Mouse (Mus musculus) erythroblast, embryonic 14.5 days (primary cell): ENCODE results near the gene Vegfb. TPM values are rescaled to one million over a fixed set of nuclear protein-coding genes. Genes with fewer than 3 reads are reported as not detected.

Experiments used
- H3K27me3 ChIP-seq: 2 replicates; pipeline ENCODE4 v1.6.1; 2012; ENCODE audit warnings: inconsistent platforms; ENCODE audit not compliant: control insufficient read depth
- H3K36me3 ChIP-seq: 2 replicates; pipeline ENCODE4 v1.6.1; 2012; ENCODE audit warnings: mild to moderate bottlenecking, inconsistent platforms; ENCODE audit not compliant: control insufficient read depth
- H3K4me1 ChIP-seq: 2 replicates; pipeline ENCODE4 v1.6.1; 2012; ENCODE audit warnings: inconsistent platforms; ENCODE audit not compliant: control insufficient read depth
- H3K4me3 ChIP-seq: replicated peaks from 2 replicates; pipeline ENCODE3; 2012; ENCODE audit warnings: moderate library complexity, mild to moderate bottlenecking, inconsistent platforms
- H3K9me3 ChIP-seq: 2 replicates; pipeline ENCODE4 v1.6.1; 2012; ENCODE audit warnings: low read length, inconsistent platforms, mixed read lengths; ENCODE audit not compliant: control insufficient read depth
- GATA1 ChIP-seq: IDR thresholded peaks from 2 replicates; pipeline ENCODE4 v1.6.1; 2012; ENCODE audit warnings: low read length, inconsistent platforms, mixed read lengths
- TAL1 ChIP-seq: IDR thresholded peaks from 3 replicates; pipeline ENCODE4 v1.6.1; 2012; ENCODE audit warnings: low read length, inconsistent platforms, mixed read lengths
- polyA plus RNA-seq: library from polyadenylated mRNA; stranded (reverse); fragments of >175 nt; gene quantifications from 2 replicates; pipeline ENCODE4 v1.2.3, GENCODE M21; 2012

Gene Vegfb
- polyA plus RNA-seq, 1 experiment: 2.3 TPM

DNA sequence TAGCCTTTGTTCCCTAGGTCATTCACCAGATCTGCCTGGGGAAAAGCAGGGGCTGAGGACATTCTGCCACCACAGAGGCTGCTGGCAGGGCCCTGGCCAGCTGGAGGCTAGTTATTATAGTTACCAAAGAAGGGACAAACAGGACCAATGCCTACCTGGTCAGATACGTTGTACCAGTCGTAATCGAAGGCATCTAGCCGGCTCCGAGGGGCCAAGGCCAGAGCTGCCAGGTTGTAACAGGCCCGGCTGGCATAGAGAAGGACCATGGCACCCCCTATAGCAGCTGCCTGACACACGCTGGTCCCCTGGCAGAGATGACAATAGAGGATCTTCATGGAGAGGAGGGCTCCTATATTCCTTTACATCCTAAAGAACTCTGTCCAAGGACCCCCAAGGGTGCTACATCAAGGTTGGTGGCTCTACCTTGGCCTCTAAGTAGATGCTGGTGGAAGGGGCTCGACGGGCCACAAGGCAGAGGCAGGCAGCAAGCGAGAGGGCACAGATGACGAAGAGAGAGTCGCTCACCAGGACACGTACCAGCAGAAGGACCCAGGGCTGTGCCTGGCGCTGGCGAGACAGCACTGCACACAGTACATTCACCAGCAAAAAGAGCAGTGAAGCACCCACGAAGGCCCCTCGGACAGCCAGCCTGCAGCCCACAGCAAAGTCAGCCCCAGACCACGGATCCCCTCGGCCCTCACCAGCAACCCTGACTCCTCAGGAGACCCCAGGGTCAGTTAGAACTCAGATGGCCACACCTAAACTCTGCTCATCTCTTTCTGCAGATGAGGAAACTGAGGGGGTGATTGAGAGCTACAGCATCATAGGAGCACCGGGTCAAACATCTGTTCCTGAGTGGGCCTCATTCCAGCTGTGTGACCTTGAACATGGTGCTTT lies 48.1 kb downstream of the Vegfb start:
- H3K27me3 ChIP-seq: peaks cover 24% of the 10 kb centered on the region
- H3K36me3 ChIP-seq: peaks cover 5% of the 10 kb centered on the region
- no peaks in the 10 kb centered on the region; the same call in 1 of the 2 replicates for H3K9me3 ChIP-seq
- peaks cover 31% of the 10 kb centered on the region for H3K4me1 ChIP-seq
- H3K4me3 ChIP-seq: no peak overlapping the region
- TF ChIP-seq GATA1: no peak
- TF ChIP-seq TAL1: no peak

DNA sequence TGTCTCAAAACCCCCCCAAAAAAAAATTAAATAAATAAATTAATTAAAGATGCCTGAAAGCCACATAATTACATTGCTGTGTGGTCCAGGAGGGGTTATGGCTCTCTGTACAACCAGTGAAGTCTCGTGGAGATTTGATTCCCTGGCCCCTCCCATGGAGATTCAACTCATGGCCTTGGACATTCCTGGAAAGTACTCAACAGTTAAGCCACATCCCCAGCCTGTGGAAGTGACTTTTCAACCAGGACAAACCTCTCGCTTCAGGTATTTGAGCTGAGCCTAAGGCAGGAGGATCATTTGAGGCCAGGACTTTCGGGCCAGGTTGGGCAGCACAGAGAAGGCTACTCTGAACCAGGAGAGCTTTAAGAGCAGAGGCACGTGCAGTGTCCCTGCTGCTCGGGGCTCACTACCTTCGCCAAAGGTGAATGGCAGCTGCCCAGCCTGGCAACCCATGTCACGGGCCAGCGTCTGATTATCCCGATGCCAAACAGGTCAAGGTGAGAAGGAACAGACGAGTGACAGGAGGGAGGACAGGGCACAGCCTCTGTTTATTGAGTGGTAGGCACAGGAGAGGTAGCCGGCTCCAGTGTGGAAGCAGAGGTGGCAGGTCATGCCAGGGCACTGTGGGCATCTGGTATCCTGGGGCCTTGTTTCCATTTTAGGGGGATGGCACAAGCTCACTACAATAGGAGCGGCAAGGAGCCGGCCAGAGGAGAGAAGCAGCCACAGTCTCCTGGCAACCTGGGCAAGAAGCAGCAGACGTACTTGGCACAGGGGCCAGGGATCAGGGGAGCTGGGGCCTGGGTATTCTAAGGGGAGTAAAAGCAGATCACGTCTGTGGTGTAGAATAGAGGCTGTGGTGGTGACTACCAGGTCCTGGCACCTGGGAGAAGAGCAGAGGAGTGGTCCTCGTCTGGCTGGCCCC lies 49.6 kb downstream of the Vegfb start:
- Histone ChIP-seq H3K36me3 (no peaks in the 10 kb centered on the region; the same call in 1 of the 2 replicates), H3K4me3 (no peak overlapping the region), H3K27me3 (peaks cover 40% of the 10 kb centered on the region), H3K9me3 (peaks cover 10% of the 10 kb centered on the region; the same call in 1 of the 2 replicates), H3K4me1 (peaks cover 27% of the 10 kb centered on the region)
- TF ChIP-seq TAL1 (no peak), GATA1 (no peak)

DNA sequence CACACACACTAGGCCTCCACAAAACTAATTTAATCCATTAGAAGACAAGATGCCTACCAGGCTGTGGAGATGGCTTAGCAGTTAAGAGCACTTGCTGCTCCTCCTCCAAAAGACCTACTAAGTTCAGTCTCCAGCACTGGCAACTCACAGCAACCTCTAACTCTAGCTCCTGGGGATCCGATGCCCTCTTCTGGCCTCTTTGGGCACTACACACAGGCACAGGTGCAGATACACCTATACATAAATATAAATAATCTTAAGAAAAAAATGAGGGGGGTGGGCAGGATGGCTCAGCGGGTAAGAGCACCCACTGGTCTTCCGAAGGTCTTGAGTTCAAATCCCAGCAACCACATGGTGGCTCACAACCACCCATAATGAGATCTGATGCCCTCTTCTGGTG lies 51.2 kb downstream of the Vegfb start:
- H3K36me3 ChIP-seq: no peaks in the 10 kb centered on the region; the same call in 1 of the 2 replicates

DNA sequence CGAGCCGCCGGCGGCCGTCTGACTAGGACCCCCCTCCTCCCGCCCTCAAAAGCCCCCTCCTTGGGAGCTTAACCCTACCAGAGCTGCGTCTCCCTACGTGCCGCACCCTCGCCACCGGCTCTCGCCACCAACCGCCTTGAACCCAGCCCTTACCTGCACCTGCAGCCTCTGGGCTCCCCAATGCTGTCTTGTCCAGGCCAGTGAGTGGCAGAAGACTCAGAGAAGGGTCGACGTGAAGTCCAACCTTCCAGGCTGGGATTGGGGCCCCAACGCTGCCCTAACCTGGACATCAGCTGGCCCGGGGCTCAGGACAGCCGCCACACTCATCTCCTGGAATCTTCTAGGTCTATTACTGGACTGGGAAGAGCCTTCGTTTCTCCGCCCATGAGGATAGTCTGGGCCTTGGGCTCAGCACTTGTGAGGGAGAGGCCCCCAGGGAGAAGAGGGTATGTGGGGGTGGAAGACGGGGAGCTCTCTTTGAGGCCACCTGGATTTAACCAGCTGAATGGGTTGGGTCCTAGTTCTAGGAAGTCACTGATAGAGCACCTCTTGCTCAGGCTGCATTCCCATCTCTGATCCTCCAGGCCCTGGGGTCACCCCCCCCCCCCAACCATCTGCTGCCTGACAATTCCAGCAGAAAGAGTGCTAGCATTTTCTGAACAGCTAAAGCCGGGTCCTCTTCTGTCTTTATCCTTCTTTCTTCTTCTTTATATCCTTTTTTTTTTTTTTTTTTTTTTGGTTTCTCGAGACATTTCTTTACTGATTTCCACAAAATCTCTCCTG lies 53.1 kb downstream of the Vegfb start, which contains the start of gene Kcnk4:
TSS of gene Kcnk4 (minus strand) at position 321 of the 783 bp plus-strand sequence.
- Histone ChIP-seq H3K27me3 (peaks cover 71% of the 10 kb centered on the region), H3K36me3 (no peaks in the 10 kb centered on the region; the same call in 1 of the 2 replicates), H3K9me3 (peaks cover 10% of the 10 kb centered on the region; the same call in 1 of the 2 replicates), H3K4me1 (peaks cover 5% of the 10 kb centered on the region), H3K4me3 (no peak within 1 kb of the TSS)
- TF ChIP-seq TAL1: no peak

More for the DNA sequence above, 51.2 kb downstream of the Vegfb start:
- H3K9me3 ChIP-seq: peaks cover 10% of the 10 kb centered on the region; the same call in 1 of the 2 replicates
- no peak overlapping the region for H3K4me3 ChIP-seq
- no peak for TF ChIP-seq TAL1
- peaks cover 17% of the 10 kb centered on the region for H3K4me1 ChIP-seq
- H3K27me3 ChIP-seq: peaks cover 55% of the 10 kb centered on the region

DNA sequence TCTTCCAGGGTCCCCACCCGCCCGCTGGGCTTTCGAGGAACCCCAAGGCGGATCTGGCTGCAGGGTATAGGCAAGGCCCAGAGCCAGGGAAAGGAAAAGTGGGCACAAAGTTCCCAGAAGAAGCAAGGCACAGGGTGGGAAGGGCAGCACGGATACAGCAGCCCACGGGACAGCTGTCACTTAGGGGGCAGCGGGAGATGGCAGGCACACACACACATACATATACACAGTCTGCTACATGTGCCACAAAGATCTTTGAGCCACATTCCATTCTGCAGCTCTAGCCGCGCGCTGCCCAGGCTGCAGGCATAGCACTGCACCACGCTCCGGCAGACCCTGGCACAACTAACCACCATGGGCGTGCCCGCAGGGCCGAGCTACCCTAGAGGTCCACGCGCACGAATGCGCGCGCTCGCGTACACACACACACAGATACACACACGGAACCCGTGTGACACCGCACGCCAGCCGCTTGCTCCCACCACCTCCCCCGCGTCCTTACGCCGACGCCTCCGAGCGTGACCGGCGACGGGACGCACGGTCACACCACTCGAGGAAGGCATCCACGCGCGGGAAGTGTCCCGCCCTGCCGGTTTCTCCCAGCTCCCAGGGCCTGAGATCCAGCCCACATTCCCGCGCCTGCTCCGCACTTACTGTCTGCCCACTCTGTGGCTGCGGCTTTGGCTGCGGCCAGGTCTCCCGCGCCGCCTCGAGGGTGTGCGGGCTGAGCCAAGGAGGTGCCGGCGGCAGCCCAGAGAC lies 53.8 kb downstream of the Vegfb start:
- Histone ChIP-seq H3K36me3 (no peaks in the 10 kb centered on the region; the same call in 1 of the 2 replicates), H3K4me1 (peaks cover 5% of the 10 kb centered on the region), H3K9me3 (peaks cover 10% of the 10 kb centered on the region; the same call in 1 of the 2 replicates), H3K27me3 (peaks cover 79% of the 10 kb centered on the region), H3K4me3 (no peak overlapping the region)
- TF ChIP-seq GATA1 (no peak), TAL1 (no peak)

DNA sequence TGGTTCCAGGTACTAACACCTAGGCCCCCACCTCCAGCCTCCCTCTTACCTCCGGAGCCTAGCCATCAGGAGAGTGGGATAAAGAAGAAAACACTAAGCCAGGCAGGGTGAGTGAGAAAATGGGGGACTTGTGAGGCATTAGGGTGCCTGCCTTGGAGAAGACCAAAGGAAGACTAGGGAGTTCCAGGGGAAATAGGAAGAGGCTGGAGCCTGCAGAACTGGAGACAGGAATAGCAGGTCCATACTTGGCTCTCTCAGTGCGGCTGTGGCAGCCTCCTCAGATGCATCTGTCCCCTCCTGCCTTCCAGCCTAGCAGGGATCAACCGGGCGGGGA lies 54.4 kb downstream of the Vegfb start:
- Histone ChIP-seq H3K4me1 (peaks cover 5% of the 10 kb centered on the region), H3K4me3 (no peak overlapping the region), H3K36me3 (no peaks in the 10 kb centered on the region), H3K9me3 (peaks cover 10% of the 10 kb centered on the region; the same call in 1 of the 2 replicates), H3K27me3 (peaks cover 84% of the 10 kb centered on the region)
- TF ChIP-seq GATA1 (no peak), TAL1 (no peak)

Other genes with a start within 250 kb of the Vegfb start
- 0.39 and 0.46 TPM in 2 replicates for gene Rps6ka4, start 147.0 kb downstream of the Vegfb start, polyA plus RNA-seq
- 0.25 and 0.27 TPM in 2 replicates for gene Ccdc88b, start 129.4 kb downstream of the Vegfb start, polyA plus RNA-seq
- 7.6 and 8.3 TPM in 2 replicates for gene Trmt112, start 78.0 kb downstream of the Vegfb start, polyA plus RNA-seq
- gene Prdx5, start 77.5 kb downstream of the Vegfb start, polyA plus RNA-seq: 3.8 and 4.5 TPM in 2 replicates
- 0.51 and 0.55 TPM in 2 replicates for gene Esrra, start 65.8 kb downstream of the Vegfb start, polyA plus RNA-seq
- not detected in 2 replicates for gene Catsperz, start 62.3 kb downstream of the Vegfb start, polyA plus RNA-seq
- not detected in 2 replicates for gene Kcnk4, start 53.1 kb downstream of the Vegfb start, polyA plus RNA-seq
- 4.3 and 6.1 TPM in 2 replicates for gene Bad, start 45.8 kb downstream of the Vegfb start, polyA plus RNA-seq
- 1.5 and 2.0 TPM in 2 replicates for gene Gpr137, start 45.2 kb downstream of the Vegfb start, polyA plus RNA-seq
- gene Ppp1r14b, start 12.7 kb downstream of the Vegfb start, polyA plus RNA-seq: 15.6 and 17.4 TPM in 2 replicates
- gene Plcb3, start 11.2 kb downstream of the Vegfb start, polyA plus RNA-seq: 0.12 and 0.22 TPM in 2 replicates
- 24.5 and 29.1 TPM in 2 replicates for gene Fkbp2, start 7.2 kb downstream of the Vegfb start, polyA plus RNA-seq
- 3.8 and 5.5 TPM in 2 replicates for gene Dnajc4, start 4.9 kb upstream of the Vegfb start, polyA plus RNA-seq
- 1.1 and 1.8 TPM in 2 replicates for gene Nudt22, start 8.5 kb upstream of the Vegfb start, polyA plus RNA-seq
- 0.10 and 0.16 TPM in 2 replicates for gene Trpt1, start 8.5 kb upstream of the Vegfb start, polyA plus RNA-seq
- 48.3 and 49.3 TPM in 2 replicates for gene Fermt3, start 31.8 kb upstream of the Vegfb start, polyA plus RNA-seq
- 9.2 and 15.0 TPM in 2 replicates for gene Stip1, start 52.3 kb upstream of the Vegfb start, polyA plus RNA-seq
- 1.3 and 2.0 TPM in 2 replicates for gene Macrod1, start 69.2 kb upstream of the Vegfb start, polyA plus RNA-seq
- 0.01 TPM in 1 of 2 replicates, not detected in the other for gene Flrt1, start 118.1 kb upstream of the Vegfb start, polyA plus RNA-seq
- gene Otub1, start 218.7 kb upstream of the Vegfb start, polyA plus RNA-seq: 9.4 and 10.1 TPM in 2 replicates
- gene Cox8a, start 230.0 kb upstream of the Vegfb start, polyA plus RNA-seq: 63.8 and 69.1 TPM in 2 replicates